Mouse (Mus musculus): Measurements from ENCODE around the gene Nabp1.

GRCm38 (mm10) chr1:51467181-51467580 is 11.0 kb downstream of the Nabp1 start:
- TF ChIP-seq EP300 (IDR thresholded peaks at IDR 0.05; ENCODE audit: low read depth): no peak
- no peak for TF ChIP-seq CTCF (IDR thresholded peaks at IDR 0.05; ENCODE audit: low read depth)

Data from liver, embryonic 14.5 days (tissue).